Mouse (Mus musculus) erythroblast, embryonic 14.5 days (primary cell): Measurements from ENCODE around the gene Eif4e. TPM values are rescaled to one million over a fixed set of nuclear protein-coding genes. Genes with fewer than 3 reads are reported as not detected.

Source experiments
- H3K27me3 ChIP-seq: 2 replicates; pipeline ENCODE4 v1.6.1; 2012; ENCODE audit warnings: inconsistent platforms; ENCODE audit not compliant: control insufficient read depth
- H3K36me3 ChIP-seq: 2 replicates; pipeline ENCODE4 v1.6.1; 2012; ENCODE audit warnings: mild to moderate bottlenecking, inconsistent platforms; ENCODE audit not compliant: control insufficient read depth
- H3K4me1 ChIP-seq: 2 replicates; pipeline ENCODE4 v1.6.1; 2012; ENCODE audit warnings: inconsistent platforms; ENCODE audit not compliant: control insufficient read depth
- H3K4me3 ChIP-seq: replicated peaks from 2 replicates; pipeline ENCODE3; 2012; ENCODE audit warnings: moderate library complexity, mild to moderate bottlenecking, inconsistent platforms
- H3K9me3 ChIP-seq: 2 replicates; pipeline ENCODE4 v1.6.1; 2012; ENCODE audit warnings: low read length, inconsistent platforms, mixed read lengths; ENCODE audit not compliant: control insufficient read depth
- GATA1 ChIP-seq: IDR thresholded peaks from 2 replicates; pipeline ENCODE4 v1.6.1; 2012; ENCODE audit warnings: low read length, inconsistent platforms, mixed read lengths
- TAL1 ChIP-seq: IDR thresholded peaks from 3 replicates; pipeline ENCODE4 v1.6.1; 2012; ENCODE audit warnings: low read length, inconsistent platforms, mixed read lengths
- polyA plus RNA-seq: library from polyadenylated mRNA; stranded (reverse); fragments of >175 nt; gene quantifications from 2 replicates; pipeline ENCODE4 v1.2.3, GENCODE M21; 2012

The Eif4e gene
- polyA plus RNA-seq, 1 experiment = 1.1 TPM

DNA sequence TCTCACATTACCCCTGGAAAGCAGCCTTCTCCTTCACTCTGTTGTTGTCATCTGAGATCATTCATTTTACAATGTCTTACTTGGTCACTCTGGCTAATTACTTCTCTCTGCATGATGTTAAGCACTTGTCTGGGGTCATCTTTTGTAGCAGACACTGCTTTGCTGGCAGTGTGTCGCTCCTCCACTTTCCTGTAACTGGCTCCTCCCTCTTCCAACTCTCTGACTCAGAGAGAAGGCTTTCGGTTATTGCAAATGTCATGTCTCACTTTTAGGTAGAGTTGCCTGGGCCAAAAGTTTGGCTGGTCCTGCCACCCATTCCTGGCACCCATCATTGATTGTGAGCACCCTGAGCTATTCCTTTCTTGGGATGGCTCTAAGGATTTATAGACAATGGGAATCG lies 11.2 kb upstream of the Eif4e start:
- no peak overlapping the region for H3K4me3 ChIP-seq
- no peaks in the 10 kb centered on the region for H3K4me1 ChIP-seq
- H3K9me3 ChIP-seq = no peaks in the 10 kb centered on the region
- H3K36me3 ChIP-seq = no peaks in the 10 kb centered on the region
- TF ChIP-seq GATA1 (no peak), TAL1 (no peak)
- H3K27me3 ChIP-seq = no peaks in the 10 kb centered on the region

DNA sequence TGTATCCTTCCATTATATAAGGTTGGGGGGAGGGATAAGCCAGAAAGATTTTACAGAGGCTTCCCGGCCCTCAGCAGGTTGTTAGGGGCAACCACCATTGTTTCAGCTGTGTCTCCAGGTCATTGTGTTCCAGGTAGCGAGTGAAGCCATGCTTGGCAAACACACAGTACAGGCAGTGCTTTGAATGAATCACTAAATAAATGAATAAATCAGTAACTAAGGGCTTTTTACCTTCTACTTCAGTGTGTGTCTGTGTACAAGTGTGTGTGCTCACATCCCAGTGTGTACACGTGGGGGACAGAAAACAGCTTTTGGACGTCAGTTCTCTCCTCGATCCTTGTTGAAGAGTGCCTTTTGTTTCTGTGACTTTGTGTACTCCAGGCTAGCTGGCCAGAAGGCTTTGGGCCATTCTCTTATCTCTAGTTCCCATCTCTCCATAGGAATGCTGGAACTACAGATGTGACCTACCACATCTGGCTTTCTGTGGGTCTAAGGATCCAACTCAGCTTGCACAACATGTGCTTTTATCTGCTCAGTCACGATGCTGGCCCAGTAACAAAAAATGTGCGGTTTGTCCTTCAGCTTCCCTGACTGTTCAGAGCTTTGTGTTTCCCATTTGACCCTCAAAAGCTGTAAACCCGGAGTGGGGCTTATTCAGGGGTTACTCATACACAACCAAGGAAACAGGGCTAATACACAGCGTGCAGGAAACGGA lies 10.2 kb upstream of the Eif4e start:
- Histone ChIP-seq H3K4me3 (no peak overlapping the region), H3K27me3 (no peaks in the 10 kb centered on the region), H3K4me1 (no peaks in the 10 kb centered on the region), H3K36me3 (no peaks in the 10 kb centered on the region), H3K9me3 (no peaks in the 10 kb centered on the region)
- TF ChIP-seq GATA1 (peak; percentile 33; the same call in 1 of the 2 replicates), TAL1 (no peak)

DNA sequence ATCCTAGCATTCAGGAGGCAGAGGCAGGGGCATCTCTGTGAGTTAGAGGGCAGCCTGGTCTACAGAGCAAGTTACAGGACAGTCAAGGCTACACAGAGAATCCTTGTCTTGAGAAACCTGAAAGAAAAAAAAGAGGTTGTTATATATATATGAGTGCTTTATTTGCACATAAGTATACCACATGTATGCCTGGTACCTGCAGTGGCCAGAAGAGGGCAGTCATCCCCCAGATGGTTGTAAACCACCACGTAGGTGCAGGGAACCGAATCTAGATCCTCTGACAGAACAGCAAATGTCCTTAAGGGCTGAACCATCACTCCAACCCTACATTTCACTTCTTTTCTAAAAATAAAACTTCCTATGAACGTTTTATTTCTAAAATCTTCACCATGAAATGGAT lies 8.1 kb upstream of the Eif4e start:
- Histone ChIP-seq H3K9me3 (no peaks in the 10 kb centered on the region), H3K36me3 (no peaks in the 10 kb centered on the region), H3K4me3 (no peak overlapping the region), H3K27me3 (peaks cover 2% of the 10 kb centered on the region; the same call in 1 of the 2 replicates), H3K4me1 (no peaks in the 10 kb centered on the region)
- TF ChIP-seq GATA1 (no peak), TAL1 (no peak)

DNA sequence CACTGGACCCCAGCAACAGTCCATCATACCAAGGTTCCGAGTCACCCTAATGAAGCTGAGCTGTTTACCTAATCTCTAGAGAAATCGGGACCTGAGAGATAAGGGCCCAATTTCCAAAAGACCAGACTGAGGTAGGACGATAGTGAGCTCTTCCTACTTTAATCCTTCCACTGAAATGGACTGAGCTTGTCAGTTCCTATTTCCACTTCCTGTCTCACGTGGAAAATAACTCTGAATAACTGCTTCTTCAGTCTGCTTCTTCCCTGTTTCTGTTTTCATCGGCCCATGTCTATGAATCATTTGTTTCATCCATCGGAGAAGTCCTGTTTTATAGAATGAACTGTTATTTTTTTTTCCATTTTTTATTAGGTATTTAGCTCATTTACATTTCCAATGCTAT lies 6.8 kb upstream of the Eif4e start:
- Histone ChIP-seq H3K9me3 (no peaks in the 10 kb centered on the region), H3K36me3 (no peaks in the 10 kb centered on the region), H3K27me3 (peaks cover 2% of the 10 kb centered on the region; the same call in 1 of the 2 replicates), H3K4me3 (no peak overlapping the region), H3K4me1 (peaks cover 2% of the 10 kb centered on the region)
- TF ChIP-seq GATA1 (no peak), TAL1 (no peak)

DNA sequence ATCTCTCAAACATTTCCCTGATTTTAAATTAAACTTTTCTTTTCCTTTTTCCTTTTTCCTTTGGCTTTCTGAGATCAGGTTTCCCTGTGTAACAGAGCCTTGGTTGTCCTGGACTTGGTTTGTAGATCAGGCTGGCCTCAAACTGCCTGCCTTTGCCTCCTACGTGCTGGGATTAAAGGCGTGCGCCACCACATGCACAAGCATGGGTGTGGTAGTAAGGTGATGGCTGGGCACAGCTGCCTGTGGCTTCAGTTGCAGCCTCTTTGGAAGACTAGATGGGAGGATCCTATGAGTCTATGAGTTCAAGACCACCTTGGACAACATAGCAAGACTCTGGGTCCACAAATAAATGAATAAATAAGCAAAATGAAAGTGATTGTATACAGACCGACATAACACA lies 2.0 kb upstream of the Eif4e start:
- Histone ChIP-seq H3K9me3 (no peaks in the 10 kb centered on the region), H3K27me3 (peaks cover 2% of the 10 kb centered on the region; the same call in 1 of the 2 replicates), H3K4me3 (no peak overlapping the region), H3K36me3 (no peaks in the 10 kb centered on the region), H3K4me1 (peaks cover 26% of the 10 kb centered on the region)
- TF ChIP-seq TAL1 (no peak), GATA1 (no peak)

DNA sequence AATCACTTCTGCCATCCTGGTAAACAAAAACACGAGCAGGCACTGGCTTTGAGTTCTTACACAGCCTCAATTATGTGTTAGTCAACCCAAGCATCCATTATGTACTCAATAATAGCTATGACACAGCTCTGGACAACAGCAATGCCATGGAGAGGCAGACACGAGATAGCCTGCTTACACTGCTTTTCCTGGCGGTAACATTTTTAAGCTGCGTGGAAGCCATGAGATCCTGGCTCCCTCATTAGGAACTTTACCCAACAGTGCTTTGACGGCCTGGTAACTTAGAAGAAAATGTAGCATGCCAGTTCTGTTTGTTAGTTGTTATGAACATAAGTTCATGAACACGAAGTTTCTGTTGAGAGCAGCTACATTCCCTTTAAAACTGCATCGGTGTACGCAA lies 485 bp upstream of the Eif4e start:
- H3K4me1 ChIP-seq = peaks cover 40% of the 10 kb centered on the region
- peaks cover 2% of the 10 kb centered on the region; the same call in 1 of the 2 replicates for H3K27me3 ChIP-seq
- no peaks in the 10 kb centered on the region for H3K36me3 ChIP-seq
- H3K4me3 ChIP-seq = peak overlapping the region; percentile 99
- no peaks in the 10 kb centered on the region for H3K9me3 ChIP-seq
- no peak for TF ChIP-seq GATA1
- no peak for TF ChIP-seq TAL1

DNA sequence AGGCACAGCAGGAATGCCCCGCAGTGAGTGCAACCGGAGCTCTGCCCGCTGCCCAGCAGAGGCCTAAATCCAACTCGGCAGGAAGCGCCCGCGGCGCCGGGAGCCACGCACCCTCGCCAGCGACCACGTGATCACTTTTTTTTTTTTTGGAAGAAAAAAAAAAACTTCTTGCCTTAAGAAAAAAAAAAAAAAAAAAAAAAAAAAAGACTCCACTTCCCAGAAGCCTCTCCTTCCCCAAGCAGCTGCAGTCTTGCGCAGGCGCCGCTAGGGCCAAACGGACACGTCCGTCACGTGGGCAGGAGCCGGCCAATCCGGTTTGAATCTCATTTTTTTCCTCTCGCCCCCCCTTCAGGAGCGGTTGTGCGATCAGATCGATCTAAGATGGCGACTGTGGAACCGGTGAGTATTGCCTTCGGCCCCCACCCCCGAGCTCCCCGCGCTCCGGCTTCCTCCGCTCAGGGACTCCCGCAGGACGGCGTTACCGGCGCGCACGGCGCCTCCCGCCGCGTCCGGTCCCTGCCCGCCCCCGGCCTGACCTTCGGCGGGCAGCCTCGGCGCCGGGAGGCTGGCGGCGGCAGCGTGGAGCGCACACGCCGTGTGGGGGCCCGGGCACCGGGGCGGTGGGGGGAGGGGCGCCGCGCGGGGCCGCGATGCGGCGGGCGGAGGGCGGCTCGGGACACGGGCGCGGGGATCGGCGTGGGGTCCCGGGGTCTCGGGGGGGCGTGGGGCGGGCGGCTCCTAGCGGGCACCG lies 1.1 kb downstream of the Eif4e start:
- no peak for TF ChIP-seq GATA1
- TF ChIP-seq TAL1 = no peak
- peaks cover 8% of the 10 kb centered on the region for H3K36me3 ChIP-seq
- H3K9me3 ChIP-seq = no peaks in the 10 kb centered on the region
- H3K4me3 ChIP-seq = peak overlapping the region; percentile 99
- H3K4me1 ChIP-seq = peaks cover 55% of the 10 kb centered on the region
- H3K27me3 ChIP-seq = no peaks in the 10 kb centered on the region

DNA sequence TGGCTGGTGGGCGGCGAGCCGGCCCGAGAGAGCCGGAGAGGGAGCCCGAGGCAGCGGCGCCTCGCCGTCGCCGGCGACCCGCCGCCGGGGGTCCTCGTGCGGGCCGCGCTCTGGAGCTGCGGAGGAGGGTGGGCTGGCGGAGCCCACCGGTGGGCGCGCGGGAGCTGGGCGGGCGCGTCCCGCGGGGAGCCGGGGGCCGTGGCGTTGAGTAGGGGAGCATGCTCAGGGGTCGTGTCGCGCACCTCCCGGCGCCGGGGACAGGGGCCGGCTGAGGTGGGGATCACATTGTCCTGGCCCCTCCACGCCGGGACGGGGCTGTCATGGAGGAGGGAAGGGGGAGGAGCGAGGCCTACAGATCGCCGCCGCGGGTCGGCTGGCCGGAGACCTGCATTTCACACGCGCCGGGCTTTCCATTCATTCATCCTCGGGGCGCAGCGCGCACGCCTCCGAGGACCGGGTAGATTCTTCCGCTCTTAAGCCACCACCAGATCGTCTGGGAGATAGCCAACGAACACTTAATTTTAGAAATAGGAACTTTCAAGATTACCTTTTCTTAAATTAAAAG lies 1.8 kb downstream of the Eif4e start:
- H3K4me3 ChIP-seq = peak overlapping the region; percentile 99
- peaks cover 12% of the 10 kb centered on the region for H3K36me3 ChIP-seq
- peaks cover 60% of the 10 kb centered on the region for H3K4me1 ChIP-seq
- no peaks in the 10 kb centered on the region for H3K9me3 ChIP-seq
- no peaks in the 10 kb centered on the region for H3K27me3 ChIP-seq
- no peak for TF ChIP-seq TAL1
- TF ChIP-seq GATA1 = no peak

DNA sequence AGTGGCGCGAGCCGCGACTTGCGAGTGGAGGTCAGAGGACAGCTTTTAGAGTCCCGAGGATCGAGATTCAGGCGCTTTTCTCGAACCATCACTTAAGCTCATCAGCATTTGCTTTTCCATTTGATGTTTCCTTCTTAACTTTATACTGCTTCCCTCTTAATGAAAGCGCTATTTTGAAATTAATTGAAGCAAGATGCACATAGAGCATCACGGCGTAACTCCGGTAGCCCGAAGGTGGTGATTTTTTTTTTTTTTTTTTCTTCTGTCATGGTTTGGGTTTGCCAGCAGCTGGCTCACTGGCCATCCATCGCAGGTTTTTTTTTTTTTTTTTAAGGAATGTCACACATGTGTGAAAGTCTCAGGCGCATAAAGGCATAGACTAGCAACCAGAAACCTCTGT lies 2.3 kb downstream of the Eif4e start:
- Histone ChIP-seq H3K4me3 (peak overlapping the region; percentile 99), H3K9me3 (no peaks in the 10 kb centered on the region), H3K36me3 (peaks cover 12% of the 10 kb centered on the region), H3K4me1 (peaks cover 62% of the 10 kb centered on the region), H3K27me3 (no peaks in the 10 kb centered on the region)
- TF ChIP-seq GATA1 (no peak), TAL1 (no peak)
